Mouse (Mus musculus): ENCODE measurements around the gene Cspg4.
"Not testable (repeated sequence)": the region's sequence is repeated elsewhere in the genome, so short reads cannot be mapped to it uniquely, and the experiment has no call there.

The Cspg4 gene

DNA sequence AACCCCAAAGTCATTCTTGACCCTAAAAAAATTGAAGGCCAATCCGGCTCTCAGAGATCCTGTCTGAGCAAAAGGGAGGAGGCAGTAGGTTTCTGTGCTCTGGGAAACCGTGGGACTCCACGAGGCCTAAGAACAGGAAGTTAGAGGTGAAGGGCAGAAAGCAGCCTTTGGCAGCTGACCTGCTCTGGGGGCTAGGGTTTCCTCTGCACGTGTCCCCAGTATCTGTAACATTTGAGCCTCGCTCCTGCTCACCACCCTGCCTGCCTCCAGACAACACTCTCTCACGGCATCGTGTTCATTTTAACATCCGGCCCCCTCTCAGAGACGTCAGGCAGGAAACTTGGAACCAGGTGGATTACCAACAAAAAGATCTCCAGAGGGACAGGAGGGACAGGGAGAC, 35.7 kb downstream of the Cspg4 start:
- peaks cover 23% of the 10 kb centered on the region for H3K27me3 ChIP-seq (ENCODE audit: insufficient read depth, low read length)
- peak overlapping the region; percentile 10; the same call in 1 of the 2 replicates for H3K4me3 ChIP-seq (replicated peaks; ENCODE audit: low read length)
- TF ChIP-seq NANOG (IDR thresholded peaks at IDR 0.05; ENCODE audit: borderline replicate concordance, low read length) (no peak), CTCF (conservative IDR thresholded peaks at IDR 0.05; ENCODE audit: low read length) (no peak), POU5F1 (IDR thresholded peaks at IDR 0.05; ENCODE audit: borderline replicate concordance, low read length) (no peak)
- H3K9me3 ChIP-seq (ENCODE audit: low read length) = no peaks in the 10 kb centered on the region
- H3K4me1 ChIP-seq (replicated peaks; ENCODE audit: low read depth, low read length) = peaks cover 43% of the 10 kb centered on the region
- H3K36me3 ChIP-seq (ENCODE audit: insufficient read depth, low read length) = no peaks in the 10 kb centered on the region

DNA sequence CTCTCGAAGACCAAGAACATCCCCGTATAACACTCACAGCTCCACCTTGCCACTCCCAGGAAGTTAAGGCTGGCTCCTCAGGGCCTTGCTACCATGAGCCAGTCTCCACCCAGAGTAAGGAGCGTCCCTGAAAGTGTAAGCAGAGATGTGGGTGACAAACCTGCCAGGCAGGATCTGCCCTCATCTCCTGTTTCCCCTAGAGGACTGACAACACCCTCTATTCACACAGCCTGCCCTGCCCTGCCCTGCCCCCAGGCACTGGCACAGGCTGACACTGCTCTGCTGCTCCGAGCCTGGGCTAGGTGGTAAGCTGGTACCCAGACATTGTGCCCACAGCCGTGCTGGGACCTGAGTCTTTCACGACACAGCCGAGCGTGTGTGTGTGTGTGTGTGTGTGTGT, 36.4 kb downstream of the Cspg4 start:
- Histone ChIP-seq H3K27me3 (ENCODE audit: insufficient read depth, low read length) (peaks cover 18% of the 10 kb centered on the region), H3K4me1 (replicated peaks; ENCODE audit: low read depth, low read length) (peaks cover 43% of the 10 kb centered on the region), H3K4me3 (replicated peaks; ENCODE audit: low read length) (0 out of 2 replicates have a peak overlapping the region, but pooled peaks have one; percentile 10), H3K9me3 (ENCODE audit: low read length) (no peaks in the 10 kb centered on the region), H3K36me3 (ENCODE audit: insufficient read depth, low read length) (no peaks in the 10 kb centered on the region)
- TF ChIP-seq POU5F1 (IDR thresholded peaks at IDR 0.05; ENCODE audit: borderline replicate concordance, low read length) (no peak), CTCF (conservative IDR thresholded peaks at IDR 0.05; ENCODE audit: low read length) (no peak), NANOG (IDR thresholded peaks at IDR 0.05; ENCODE audit: borderline replicate concordance, low read length) (no peak)

DNA sequence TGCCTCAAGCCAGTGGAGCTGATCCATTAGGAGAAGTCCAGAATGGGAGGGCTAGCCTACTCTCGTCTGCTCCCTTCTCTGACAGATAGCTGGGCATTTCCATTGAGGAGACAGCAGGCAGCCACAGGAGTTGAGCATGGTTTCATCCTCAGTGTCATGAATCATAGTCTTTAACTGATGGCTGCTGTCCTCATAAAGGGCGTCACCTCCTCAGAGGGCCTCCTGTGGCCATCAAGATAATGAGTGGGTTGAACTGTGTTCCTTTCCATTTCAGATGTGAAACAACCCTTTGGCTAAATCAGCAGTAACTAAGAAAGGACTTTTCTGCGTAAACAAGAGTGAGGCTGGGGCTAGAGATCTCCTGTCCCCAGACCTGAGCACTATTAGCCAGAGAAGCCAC, 38.8 kb downstream of the Cspg4 start:
- Histone ChIP-seq H3K36me3 (ENCODE audit: insufficient read depth, low read length) (no peaks in the 10 kb centered on the region), H3K9me3 (ENCODE audit: low read length) (no peaks in the 10 kb centered on the region), H3K4me3 (replicated peaks; ENCODE audit: low read length) (no peak overlapping the region), H3K27me3 (ENCODE audit: insufficient read depth, low read length) (peaks cover 2% of the 10 kb centered on the region), H3K4me1 (replicated peaks; ENCODE audit: low read depth, low read length) (peaks cover 29% of the 10 kb centered on the region)
- TF ChIP-seq POU5F1 (IDR thresholded peaks at IDR 0.05; ENCODE audit: borderline replicate concordance, low read length) (no peak), NANOG (IDR thresholded peaks at IDR 0.05; ENCODE audit: borderline replicate concordance, low read length) (no peak), CTCF (conservative IDR thresholded peaks at IDR 0.05; ENCODE audit: low read length) (no peak)

DNA sequence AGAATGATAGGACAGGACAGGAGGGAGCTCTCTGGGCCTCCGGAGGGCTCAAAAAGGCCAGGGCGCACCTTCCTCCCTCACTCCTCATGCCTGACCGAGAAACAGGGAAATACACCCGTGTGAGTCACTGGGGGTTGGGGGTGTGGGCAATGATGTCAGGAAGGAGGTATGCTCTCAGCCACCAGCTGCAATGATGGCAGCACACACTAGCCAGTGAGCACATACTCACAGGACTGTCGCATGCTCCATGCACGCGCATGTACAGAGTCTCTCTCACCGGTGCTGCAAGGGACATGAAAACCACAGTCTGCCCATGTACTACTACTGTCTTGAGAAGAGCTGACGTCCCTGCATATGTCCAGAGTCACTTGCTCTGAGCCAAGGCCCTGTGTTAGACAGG, 42.7 kb downstream of the Cspg4 start:
- H3K4me3 ChIP-seq (replicated peaks; ENCODE audit: low read length) = no peak overlapping the region
- no peak for TF ChIP-seq POU5F1 (IDR thresholded peaks at IDR 0.05; ENCODE audit: borderline replicate concordance, low read length)
- TF ChIP-seq CTCF (conservative IDR thresholded peaks at IDR 0.05; ENCODE audit: low read length) = no peak
- TF ChIP-seq NANOG (IDR thresholded peaks at IDR 0.05; ENCODE audit: borderline replicate concordance, low read length) = no peak
- no peaks in the 10 kb centered on the region for H3K36me3 ChIP-seq (ENCODE audit: insufficient read depth, low read length)
- no peaks in the 10 kb centered on the region for H3K9me3 ChIP-seq (ENCODE audit: low read length)
- peaks cover 5% of the 10 kb centered on the region; the same call in 1 of the 2 replicates for H3K27me3 ChIP-seq (ENCODE audit: insufficient read depth, low read length)
- peaks cover 28% of the 10 kb centered on the region for H3K4me1 ChIP-seq (replicated peaks; ENCODE audit: low read depth, low read length)

DNA sequence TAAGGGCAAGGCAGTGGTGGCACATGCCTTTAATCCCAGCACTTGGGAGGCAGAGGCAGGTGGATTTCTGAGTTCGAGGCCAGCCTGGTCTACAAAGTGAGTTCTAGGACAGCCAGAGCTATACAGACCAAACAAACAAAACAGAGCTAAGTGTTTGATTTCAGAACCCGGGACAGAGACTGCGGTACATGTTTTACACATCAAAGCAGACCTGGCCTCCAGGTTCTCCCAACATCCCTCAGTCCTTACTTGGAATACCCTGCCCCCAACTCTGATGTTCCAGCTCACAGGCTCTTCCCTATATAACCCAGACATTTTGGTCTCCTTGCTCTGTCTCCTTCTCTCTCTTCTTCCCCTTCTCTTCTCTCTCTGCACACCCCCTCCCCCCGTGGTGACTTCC, 45.2 kb downstream of the Cspg4 start:
- not testable (repeated sequence) for H3K4me3 ChIP-seq (replicated peaks; ENCODE audit: low read length); H3K9me3 ChIP-seq (ENCODE audit: low read length); H3K36me3 ChIP-seq (ENCODE audit: insufficient read depth, low read length)
- Histone ChIP-seq H3K27me3 (ENCODE audit: insufficient read depth, low read length) (peaks cover 10% of the 10 kb centered on the region), H3K4me1 (replicated peaks; ENCODE audit: low read depth, low read length) (peaks cover 42% of the 10 kb centered on the region)

DNA sequence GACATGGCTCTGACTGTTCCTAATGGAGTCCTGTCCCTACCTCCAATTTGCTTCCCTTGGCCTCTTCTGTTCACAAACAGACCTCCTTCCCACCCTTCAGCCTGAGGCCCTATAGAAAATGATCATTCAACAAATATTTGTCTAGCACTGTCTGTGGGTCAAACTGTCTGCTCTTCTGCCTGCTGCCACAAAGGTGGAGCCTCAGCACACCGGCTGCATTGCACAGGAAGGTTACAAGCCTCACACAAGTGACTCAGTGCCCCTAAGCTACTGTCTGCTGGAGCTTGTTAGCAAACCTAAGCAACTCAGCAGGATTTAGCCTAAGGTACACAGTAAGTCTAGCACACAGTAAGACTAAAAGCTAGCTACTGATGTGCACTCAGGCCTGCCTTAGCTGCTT, 46.2 kb downstream of the Cspg4 start:
- TF ChIP-seq CTCF (conservative IDR thresholded peaks at IDR 0.05; ENCODE audit: low read length) (no peak), POU5F1 (IDR thresholded peaks at IDR 0.05; ENCODE audit: borderline replicate concordance, low read length) (no peak), NANOG (IDR thresholded peaks at IDR 0.05; ENCODE audit: borderline replicate concordance, low read length) (no peak)
- H3K4me3 ChIP-seq (replicated peaks; ENCODE audit: low read length) = no peak overlapping the region
- H3K9me3 ChIP-seq (ENCODE audit: low read length) = no peaks in the 10 kb centered on the region
- peaks cover 52% of the 10 kb centered on the region for H3K4me1 ChIP-seq (replicated peaks; ENCODE audit: low read depth, low read length)
- peaks cover 10% of the 10 kb centered on the region for H3K27me3 ChIP-seq (ENCODE audit: insufficient read depth, low read length)
- H3K36me3 ChIP-seq (ENCODE audit: insufficient read depth, low read length) = no peaks in the 10 kb centered on the region

DNA sequence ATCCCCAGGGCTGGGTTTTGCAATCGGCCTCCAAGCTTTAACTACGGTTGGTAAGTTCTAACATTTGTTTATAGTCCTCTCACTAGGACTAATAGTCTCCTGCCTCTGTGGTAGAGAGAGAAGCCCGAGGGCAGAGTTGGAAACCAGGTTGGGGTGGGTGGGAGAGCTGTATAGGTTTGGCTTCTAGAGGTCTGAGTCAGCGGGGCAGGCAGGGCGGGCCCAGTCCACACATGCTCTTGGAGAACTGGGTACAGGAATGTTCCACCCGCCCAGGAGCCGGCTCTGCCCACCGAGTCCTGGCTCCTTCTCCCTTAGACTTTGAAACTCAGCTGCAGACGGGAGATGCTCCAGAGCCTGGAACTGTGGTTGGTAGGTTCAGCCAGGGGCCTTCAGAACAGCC, 49.2 kb downstream of the Cspg4 start:
- TF ChIP-seq CTCF (conservative IDR thresholded peaks at IDR 0.05; ENCODE audit: low read length) = no peak
- TF ChIP-seq POU5F1 (IDR thresholded peaks at IDR 0.05; ENCODE audit: borderline replicate concordance, low read length) = no peak
- TF ChIP-seq NANOG (IDR thresholded peaks at IDR 0.05; ENCODE audit: borderline replicate concordance, low read length) = no peak
- Histone ChIP-seq H3K4me3 (replicated peaks; ENCODE audit: low read length) (no peak overlapping the region), H3K4me1 (replicated peaks; ENCODE audit: low read depth, low read length) (peaks cover 72% of the 10 kb centered on the region), H3K27me3 (ENCODE audit: insufficient read depth, low read length) (peaks cover 10% of the 10 kb centered on the region), H3K9me3 (ENCODE audit: low read length) (no peaks in the 10 kb centered on the region), H3K36me3 (ENCODE audit: insufficient read depth, low read length) (no peaks in the 10 kb centered on the region)

DNA sequence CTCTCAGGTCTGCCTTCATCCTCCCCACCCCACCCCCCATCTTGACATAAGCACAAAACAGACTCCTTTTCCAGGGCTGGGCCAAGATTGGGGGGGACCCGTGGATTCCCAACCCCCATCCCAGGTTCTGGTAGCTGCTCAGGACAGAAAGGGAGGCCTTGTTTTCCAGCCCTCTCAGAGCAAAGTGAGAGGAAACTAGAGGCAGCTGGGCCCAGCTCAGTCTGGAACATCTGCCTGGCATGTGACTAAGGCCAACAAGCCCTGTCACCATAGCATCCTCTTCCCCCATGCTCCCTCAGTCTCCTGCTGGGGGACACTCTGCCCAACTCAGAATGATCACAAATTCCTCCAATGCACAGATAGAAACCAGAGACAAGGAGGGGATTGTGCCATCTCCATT, 50.3 kb downstream of the Cspg4 start:
- Histone ChIP-seq H3K36me3 (ENCODE audit: insufficient read depth, low read length) (no peaks in the 10 kb centered on the region), H3K4me1 (replicated peaks; ENCODE audit: low read depth, low read length) (peaks cover 60% of the 10 kb centered on the region), H3K4me3 (replicated peaks; ENCODE audit: low read length) (no peak overlapping the region), H3K9me3 (ENCODE audit: low read length) (no peaks in the 10 kb centered on the region), H3K27me3 (ENCODE audit: insufficient read depth, low read length) (peaks cover 15% of the 10 kb centered on the region)
- TF ChIP-seq POU5F1 (IDR thresholded peaks at IDR 0.05; ENCODE audit: borderline replicate concordance, low read length) (no peak), NANOG (IDR thresholded peaks at IDR 0.05; ENCODE audit: borderline replicate concordance, low read length) (no peak), CTCF (conservative IDR thresholded peaks at IDR 0.05; ENCODE audit: low read length) (peak; percentile 9; the same call in 1 of the 2 replicates)

DNA sequence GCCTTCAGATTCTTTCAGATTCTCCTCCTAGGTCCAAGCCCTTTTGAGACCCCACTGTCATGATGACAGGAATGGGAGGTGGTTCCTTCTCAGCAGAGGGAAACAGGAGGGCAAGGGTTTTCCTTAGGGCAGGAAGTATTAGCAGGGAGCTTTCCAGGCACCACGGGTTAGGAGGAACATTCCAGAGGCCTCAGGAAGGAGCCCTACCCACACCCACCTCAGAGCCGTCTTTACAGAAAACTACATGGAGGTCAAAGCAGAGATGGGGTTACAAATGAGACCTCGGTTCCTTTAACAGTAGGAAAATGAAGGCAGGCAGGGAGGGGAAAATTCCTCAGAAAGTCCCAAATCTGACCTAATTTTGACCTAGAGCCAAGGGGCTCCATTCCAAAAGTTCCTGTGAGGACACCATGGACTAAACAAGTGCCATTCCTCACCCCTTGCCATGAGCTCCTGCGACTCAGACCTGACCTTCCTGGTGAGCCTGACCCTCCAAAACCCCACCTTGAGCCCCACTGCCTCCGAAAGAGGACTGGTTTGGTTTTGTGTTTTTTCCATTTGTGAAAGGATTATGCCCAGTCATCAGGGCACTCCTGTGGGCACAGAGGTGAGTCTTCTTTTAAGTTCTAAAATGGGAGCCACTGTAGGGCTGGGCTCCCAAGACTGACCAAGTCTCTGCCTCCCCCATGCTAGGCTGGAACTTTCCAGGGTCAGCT, 51.0 kb downstream of the Cspg4 start:
- TF ChIP-seq NANOG (IDR thresholded peaks at IDR 0.05; ENCODE audit: borderline replicate concordance, low read length) = no peak
- no peak for TF ChIP-seq POU5F1 (IDR thresholded peaks at IDR 0.05; ENCODE audit: borderline replicate concordance, low read length)
- TF ChIP-seq CTCF (conservative IDR thresholded peaks at IDR 0.05; ENCODE audit: low read length) = no peak
- peaks cover 53% of the 10 kb centered on the region for H3K4me1 ChIP-seq (replicated peaks; ENCODE audit: low read depth, low read length)
- H3K27me3 ChIP-seq (ENCODE audit: insufficient read depth, low read length) = peaks cover 15% of the 10 kb centered on the region
- H3K4me3 ChIP-seq (replicated peaks; ENCODE audit: low read length) = no peak overlapping the region
- H3K36me3 ChIP-seq (ENCODE audit: insufficient read depth, low read length) = no peaks in the 10 kb centered on the region
- no peaks in the 10 kb centered on the region for H3K9me3 ChIP-seq (ENCODE audit: low read length)
